Mouse (Mus musculus) left cerebral cortex, postnatal 4 days (tissue): ENCODE results near the gene Chit1. TPM values are rescaled to one million over a fixed set of nuclear protein-coding genes. Genes with fewer than 3 reads are reported as not detected.
A peak's percentile ranks its signal among the peaks of the same experiment; 100 is the strongest.

Experiments
- DNase-seq: peaks from one replicate; pipeline ENCODE4 v3.0.0-alpha.2; 2022
- intact Hi-C: fragments of 180-260 bp; cut with DNase I; formaldehyde crosslinking; loops from one replicate; pipeline ENCODE4 v1.15.1; 2025
- total RNA-seq, 2 experiments: library from RNA; stranded (reverse); gene quantifications; 2 replicates each; pipeline ENCODE4 v1.2.3; 2021

Gene Chit1
- under 1 TPM; 0.48 to 0.54 TPM for total RNA-seq

DNA sequence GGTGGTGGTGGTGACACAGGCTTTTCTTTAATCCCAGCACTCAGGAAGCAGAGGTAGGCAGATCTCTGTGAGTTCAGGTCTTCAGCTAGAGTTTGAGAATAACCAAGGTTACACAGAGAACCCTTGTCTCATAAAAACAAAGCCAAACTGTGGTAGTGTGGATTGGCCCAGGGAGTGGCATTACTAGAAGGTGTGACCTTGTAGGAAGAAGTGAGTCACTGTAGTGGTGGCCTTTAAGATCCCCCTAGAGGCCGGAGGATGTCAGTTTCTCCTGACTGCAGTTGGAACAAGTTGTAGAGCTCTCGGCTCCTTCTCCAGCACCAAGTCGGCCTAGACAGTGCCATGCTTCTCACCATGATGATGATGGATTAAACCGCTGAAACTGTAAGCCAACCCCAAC is at the start of gene Chit1:
TSS of gene Chit1 (plus strand) at position 264 of the 400 bp plus-strand sequence.
- DNase-seq, result no peak
- intact Hi-C loops, result no loop called here

DNA sequence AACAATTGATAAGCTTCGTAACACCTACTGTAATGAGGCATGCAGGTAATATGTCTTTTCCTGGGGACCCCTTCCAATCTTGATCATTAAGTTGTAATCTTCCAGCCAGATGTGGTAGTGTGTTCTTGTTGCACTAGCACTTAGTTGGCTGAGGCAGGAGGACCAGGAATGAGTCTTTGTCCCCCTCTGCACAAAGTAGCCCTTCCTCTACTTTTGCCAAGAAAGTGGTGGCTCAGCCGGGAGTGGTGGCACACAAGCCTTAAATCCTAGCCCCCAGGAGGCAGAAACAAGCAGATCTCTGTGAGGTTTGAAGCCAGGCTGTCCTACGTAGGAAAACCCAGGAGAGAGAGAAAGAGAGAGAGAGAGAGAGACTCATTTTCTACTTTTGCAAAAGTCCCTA is 49.1 kb upstream of the Chit1 start:
- intact Hi-C loops, result no loop called here
- no peak for DNase-seq

DNA sequence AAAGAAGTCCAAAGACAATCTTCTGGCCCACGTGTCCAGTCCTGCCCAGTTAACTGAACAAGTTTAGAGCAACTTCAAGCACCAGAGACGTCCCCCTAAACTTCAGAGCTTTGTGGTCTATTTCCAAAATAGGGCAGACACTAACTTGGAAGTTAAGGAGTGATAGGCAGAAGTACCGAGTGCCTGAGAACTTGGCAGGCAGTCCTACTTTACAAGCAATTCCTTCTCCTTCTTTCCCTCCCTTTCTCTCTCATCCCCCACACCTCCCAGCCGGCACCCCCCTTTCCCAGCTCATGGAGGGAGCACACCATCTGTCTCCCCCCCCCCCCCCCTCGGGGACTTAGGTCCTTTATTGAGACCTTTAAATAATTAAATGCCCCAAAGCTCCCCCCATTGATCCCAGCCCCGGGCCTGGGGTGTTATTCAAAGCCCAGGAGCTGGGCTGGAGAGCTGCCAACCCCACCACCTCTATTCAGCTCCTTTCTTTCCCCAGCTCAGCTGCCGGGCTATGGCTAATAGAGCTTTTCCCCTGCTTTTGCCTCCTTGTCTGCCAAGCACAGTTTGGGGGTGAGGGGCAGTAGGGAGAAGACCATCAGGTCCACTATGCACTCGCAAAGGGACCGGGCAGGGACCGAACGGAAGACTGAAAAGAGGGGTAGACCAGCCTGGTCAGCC is 48.5 kb upstream of the Chit1 start:
- intact Hi-C loops, result no loop called here
- DNase-seq, result peak; percentile 86

DNA sequence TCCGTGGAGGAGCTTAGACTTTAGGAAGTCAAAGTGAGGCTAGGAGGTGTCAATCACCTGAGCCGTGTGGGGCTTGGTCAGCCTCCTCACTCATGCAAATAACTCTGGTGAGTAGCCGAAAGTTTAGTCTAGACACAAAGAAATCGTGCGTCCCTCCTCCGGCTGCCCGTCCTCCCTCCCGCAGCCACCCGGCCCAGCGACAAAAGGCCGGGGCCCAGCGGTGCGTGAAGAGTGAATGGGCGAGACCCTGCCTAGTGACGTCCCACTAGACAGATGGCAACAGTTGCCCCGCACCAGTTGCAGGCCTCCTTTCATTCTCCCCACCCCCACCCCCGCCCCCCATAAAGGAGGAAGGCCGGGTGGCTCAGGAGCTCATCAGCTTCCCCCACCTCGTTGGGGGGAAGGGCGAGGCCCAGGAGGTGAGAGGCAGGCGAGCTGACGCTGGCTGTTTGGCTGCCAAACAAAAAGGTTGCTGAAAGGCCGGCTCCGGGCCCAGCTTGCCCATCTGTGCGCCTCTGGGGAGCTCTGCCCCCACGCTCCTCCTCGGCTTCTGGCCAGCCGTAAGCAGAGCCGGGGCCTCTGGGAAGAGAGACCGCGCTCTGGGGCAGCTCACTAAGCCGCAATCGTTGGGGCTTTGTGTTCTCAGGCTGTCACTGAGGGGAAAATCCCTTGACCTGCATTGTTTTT is 47.8 kb upstream of the Chit1 start:
- intact Hi-C loops, result no loop called here
- peak; percentile 90 for DNase-seq

DNA sequence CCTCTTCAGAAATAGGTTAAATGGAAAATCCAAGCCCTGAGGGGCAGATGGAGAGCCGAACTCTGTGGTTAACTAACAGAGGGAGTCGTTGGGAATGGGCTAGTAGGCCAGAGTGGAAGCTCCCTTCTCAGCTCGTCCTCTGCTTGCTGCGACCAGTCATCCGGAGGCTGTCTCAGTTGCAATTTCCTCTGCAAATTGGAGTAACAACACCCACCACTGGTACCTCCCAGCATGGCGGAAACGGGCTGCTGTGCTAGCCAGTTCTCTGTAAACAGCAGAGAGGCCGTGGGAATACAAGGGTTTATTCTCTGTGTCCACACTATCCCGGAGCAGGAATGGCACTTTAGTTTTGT is 47.3 kb upstream of the Chit1 start:
- DNase-seq, result peak; percentile 36
- intact Hi-C loops, result no loop called here

DNA sequence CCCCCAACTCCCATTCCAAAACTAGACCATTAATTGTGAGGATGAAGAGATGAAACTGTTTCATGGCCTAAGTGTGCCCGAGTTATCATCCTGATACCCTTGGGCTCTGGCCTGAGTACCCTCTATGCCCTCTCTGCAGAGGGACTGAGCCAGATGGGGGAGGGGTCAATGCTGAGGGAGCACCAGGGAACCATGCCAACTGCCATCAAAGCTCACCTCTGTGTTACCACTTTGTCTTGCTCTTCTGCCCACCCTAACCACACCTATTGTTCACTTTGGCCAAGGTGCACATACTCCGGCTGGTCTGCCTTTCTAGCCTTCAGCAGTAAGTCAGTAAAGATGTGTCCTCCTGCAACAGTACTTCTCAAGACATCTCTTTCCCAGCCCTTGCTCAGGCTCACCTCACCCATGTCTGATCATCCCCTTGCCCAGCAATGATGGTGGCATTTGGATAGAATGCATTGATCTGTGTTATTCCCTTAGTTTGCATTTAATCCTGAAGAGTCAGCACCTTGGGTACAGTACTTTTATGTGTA is 46.7 kb upstream of the Chit1 start:
- intact Hi-C loops, result no loop called here
- DNase-seq, result no peak

DNA sequence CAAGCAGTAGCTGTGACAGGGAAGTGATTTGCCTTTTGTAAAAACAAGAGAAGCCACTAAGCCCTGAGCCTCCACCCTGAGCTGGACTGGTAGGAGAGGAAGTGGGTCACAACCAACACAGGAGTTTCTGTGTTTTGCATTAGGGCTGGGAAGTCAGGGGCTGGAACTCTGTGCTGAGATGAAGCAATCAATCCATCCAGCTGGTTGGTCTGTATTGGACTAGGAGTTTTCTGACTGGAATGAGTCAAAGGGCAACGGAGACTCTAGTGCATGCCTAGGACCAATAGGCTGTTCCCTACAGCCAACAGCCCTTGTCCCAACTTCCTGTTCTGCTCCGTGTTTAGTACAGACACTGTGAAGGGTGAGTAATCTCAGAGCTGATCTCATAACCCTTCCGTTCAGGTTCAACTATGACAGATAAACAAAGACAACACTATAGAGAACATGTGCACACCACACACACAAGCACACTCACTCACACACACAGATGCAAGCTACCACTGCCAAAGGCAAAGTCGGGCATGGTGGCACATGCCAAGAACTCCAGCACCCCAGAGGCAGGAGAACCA is 45.7 kb upstream of the Chit1 start:
- no peak for DNase-seq
- intact Hi-C loops, result no loop called here

DNA sequence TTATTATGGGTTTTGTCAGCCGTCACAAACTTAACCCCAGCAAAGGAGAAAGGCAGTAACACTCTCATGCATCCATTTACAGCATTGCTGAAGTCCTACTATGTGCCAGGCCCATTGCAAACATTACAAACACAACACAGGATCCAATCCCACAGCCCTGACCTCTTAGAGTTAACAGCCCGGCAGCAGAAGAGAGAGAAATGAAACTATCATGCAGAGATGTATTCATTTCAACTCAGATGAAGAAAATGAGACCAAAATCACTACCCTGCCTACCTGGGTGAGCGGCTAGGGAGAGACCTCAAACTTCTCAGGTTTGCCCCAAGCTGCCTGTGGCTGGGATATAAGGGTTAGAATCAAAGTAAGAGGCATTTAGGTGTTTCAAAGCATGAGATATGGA is 44.5 kb upstream of the Chit1 start:
- intact Hi-C loops, result no loop called here
- no peak for DNase-seq

DNA sequence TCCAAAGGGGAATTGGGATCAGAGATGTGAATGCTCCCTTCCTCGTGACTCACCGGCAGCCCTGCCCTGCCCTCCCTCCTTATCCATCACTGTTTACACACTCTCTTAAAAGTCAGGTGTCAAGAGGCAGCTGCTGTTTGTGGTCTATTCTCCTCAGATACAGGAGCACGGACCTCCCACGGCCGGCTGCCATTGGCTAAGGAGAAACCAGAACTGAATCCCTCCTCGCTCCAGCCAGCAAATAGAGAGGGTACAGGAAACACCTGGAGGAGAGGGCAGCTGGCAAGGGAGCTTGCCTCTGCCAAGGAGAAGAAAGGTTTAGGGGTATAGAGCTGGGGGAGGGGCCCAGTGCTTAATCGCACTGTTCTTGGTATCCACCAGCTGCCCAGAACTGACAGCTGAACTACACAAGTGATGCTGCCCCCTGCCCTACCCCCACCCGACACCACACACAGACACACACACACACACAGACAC is 43.9 kb upstream of the Chit1 start:
- peak; percentile 46 for DNase-seq
- intact Hi-C loops, result no loop called here

DNA sequence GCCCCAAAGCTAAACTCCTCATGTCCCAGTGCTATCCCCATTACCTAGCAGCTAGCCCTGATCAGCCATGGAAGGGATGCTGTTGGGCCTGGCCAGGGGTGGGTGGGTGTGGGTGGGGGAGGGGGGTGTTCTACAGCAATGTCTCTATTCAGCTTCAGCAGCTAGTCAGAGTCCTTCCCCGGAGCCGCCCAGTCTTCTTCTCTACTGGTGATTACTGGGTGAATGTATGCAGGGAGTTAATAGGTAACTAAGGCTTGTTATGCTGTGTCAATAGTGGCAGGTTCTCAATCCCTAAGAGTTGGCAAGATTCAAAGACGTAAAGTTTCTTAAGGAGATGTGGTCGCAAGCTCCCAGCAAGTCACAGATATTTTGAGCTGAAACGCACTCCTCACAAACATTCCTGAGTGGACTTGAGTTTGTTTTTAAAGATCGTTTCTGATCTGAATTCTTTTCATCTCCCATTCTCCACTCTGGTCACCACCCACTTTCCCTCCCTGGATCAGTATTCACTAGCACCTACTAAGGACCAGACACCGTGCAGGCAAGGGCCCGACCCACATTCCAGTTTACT is 40.9 kb upstream of the Chit1 start:
- DNase-seq, result no peak
- intact Hi-C loops, result no loop called here

DNA sequence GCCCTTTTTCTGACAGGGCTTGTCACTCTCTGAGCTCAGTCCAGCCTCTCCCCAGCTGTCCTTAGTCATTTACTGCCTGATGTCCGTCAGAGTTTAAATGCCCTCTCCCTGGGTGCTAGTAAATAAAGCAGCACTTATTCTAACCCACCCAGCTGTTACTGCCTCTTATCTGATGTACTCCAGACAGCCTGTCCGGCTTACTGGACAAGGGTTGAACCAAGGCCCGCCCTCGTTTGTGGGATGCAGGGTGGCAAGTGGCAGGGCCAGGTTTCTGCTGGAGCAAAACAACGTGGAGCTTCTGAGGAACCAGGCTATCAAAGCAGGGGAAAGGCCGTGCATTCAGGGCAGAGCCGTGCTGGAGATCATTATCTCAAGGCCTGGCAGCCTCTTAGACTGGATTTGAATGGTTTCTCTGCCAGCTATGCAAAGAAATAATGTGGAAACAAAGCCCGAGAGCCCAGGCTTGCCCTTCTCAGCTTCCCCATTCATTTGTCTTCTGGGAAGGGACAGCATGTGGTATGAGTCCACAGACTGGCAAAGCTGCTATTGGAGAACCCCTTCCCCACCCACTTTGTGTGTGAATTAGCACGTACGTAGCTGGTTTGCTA is 39.5 kb upstream of the Chit1 start:
- no peak for DNase-seq
- intact Hi-C loops, result no loop called here

DNA sequence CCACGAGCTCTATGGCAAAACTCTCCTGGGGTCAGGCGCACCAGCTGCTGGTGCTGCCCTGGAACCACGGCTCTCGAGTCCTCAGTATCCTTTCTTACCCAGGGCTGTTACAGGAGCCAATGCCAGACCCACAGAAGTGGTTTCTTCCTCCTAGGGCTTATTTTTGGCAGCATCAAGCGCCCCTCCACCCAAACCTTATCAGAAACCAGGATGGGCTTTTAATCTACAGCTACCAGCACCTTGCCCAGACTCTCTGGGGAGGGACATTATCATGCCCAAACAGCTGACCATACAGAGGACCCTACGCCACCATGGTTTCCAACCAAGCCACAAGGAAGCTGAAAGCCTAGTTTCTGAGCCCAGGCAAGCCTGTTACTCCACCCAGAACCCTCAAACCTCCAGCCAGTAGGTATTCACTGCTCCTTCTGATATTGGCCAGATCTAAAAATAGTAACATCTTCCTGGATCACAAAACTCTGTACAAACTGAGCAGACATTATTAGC is 37.9 kb upstream of the Chit1 start:
- intact Hi-C loops, result no loop called here

DNA sequence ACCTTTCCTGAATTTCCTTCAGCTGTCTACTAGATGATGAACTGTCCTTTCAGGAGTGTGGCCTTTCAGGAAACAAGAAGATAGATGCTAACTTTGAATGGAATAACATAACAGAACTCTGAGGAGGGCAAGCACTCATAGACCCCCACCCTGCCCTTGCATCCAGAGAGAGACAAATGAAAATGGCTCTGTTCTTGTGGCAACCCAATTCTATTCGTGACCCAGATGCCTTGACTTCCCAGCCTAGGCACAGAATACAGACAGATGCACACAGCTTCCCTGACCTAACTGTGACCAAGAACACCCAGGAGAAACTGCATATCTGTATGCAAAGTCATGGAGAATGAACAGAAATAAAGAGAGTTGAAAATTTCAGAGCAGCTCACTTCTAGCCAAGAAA is 37.4 kb upstream of the Chit1 start:
- no peak for DNase-seq
- intact Hi-C loops, result no loop called here

More for the DNA sequence above, 37.9 kb upstream of the Chit1 start:
- DNase-seq, result no peak

DNA sequence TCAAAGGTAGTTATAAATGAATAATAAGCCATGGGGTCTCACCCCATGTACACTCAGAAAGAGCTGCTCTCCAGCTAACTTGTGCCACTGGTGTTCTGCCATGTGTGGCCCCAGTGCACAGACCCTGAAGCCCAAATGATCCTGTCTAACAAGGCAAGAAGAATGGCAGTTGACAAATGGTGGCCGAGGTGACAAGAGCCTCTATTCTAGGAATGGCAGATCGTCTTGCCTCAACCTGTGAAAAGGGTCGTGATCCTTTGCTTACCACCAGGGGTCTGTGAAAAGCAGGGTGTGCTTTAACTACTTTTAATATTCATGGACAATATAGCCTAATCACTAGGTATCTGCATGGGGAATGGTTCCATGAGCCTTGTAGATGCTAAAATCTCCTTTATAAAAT is 36.9 kb upstream of the Chit1 start:
- no peak for DNase-seq
- intact Hi-C loops, result no loop called here

DNA sequence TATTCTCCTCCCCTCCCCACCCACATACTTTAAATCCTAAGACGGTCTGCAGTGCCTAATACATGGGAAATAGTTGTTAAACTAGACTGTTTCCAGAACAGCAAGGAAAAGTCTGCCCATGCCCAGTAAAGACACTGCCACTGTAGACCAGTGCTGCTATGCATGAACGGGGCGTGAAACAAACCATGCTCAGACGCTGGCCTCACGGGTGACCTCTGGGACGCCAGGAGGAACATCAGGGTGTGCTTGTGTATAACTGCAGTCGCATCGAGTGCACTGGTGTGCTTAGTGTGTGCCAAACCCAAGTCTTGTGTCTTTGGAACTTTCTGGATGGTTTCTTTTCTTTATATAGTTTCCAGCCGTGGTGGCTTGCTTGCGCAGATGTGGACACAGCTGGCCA is 36.4 kb upstream of the Chit1 start:
- intact Hi-C loops, result no loop called here
- DNase-seq, result no peak

DNA sequence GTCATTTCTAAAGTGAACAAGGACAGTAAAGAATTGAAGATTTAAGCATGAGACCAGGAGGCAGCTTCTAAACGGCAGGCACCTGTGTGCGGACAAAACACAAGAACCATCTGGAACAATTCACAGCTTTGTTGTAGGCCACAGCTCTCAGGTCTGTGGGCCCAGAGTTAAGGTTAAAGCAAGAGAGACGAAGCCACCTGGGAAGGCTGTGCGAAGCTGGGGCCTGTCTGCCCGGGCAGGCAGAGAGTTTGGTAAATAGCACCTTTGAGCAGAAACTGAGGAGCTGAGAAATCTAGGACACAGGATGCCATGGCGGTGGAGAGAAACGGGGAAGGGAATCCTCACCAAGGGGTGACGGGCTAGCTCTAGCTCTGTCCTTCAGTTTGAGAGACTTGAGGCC is 35.5 kb upstream of the Chit1 start:
- no peak for DNase-seq
- intact Hi-C loops, result no loop called here

DNA sequence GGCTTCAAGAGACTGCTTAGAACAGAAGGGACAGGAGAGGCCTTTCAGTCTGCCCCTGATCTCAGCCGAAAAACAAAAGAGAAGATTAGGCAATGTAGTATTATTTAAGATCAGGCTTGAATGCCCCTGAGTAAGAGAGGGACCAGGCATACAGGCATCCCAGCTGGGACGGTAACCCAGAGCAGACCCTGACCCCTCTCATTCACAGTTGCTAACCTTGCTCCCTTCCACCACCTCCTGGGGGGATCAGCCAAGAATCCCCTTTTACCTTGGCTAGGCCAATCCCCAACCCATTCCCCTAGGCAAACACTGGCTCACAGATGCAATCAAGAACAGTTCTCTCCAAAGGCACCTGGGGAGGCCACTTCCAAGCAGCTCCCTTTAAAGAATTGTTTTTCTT is 34.3 kb upstream of the Chit1 start:
- DNase-seq, result no peak
- intact Hi-C loops, result no loop called here

DNA sequence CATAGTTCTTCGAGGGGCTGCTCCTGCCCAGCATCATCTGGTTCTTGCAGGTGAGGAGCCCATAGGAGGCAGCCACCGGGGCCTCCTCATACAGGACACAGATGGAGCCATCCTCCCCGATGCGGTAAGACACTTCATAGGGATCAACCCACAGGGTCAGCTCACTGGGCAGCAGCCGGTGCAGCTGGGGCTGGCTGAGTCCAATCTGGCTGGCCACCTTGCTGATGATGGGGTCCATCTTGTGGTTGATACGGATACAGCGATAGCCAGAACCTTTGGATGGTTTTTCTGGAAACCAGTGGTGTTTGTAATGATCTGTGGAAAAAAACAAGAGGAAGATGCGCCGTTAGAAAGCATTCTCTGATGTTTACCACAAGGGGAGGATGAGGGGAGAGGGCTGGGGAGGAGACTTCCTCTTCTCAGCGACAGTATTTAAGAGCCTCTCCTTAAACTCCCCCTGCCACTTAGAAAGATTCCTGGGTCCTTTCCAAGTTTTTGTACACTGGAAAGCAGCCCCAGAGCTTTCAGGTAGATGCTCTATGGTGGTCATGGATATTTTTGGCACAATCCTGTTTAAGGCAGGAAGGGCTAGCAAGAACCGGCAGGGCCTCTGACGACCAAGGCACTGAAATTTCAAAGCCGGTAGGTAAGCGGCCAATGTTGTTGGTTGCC is 33.5 kb upstream of the Chit1 start:
- intact Hi-C loops, result no loop called here
- DNase-seq, result peak; percentile 72

DNA sequence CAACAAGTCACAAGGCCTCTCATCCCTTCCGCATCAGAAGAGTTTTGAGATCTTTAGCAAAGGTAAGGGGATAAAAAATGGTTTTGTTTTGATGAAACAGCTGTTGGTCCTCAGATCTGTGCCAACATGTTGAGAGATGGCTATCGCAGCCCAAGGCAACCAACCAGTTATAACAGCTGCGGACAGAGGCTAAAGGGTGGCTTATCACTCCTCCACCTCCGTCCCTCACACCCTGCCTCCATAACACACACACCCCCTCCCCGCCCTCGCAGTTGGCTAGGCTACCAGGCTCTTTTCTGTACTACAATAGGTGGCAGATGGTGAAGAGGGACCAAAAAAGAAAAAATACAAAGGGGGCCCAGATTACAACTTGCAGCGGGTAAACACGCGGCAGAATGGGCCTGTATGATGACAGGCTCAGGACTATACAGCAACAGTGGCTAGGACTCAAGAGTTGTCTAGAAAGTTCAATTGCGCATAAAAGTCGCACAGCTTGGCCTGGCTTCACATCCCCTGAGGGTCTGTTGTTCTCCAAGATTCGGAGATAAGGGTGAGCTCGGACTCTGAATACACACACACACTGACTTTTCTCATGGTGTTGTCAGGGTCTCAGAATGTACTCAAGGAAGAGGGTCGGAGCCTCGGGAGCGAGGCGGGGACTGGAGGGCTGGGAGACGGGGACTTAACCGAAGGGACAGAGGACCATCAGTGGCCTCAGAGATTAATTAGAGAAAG is 32.8 kb upstream of the Chit1 start:
- intact Hi-C loops, result no loop called here
- DNase-seq, result no peak
